Mouse (Mus musculus): Measurements from ENCODE around the gene Prss48.

- TF ChIP-seq CTCF (IDR thresholded peaks at IDR 0.05; ENCODE audit: extremely low read depth, insufficient read length, insufficient replicate concordance, low read depth, low read length) (no peak), POLR2A (IDR thresholded peaks at IDR 0.05; ENCODE audit: low read depth, low read length) (no peak)
These were observed 30.7 kb downstream of the Prss48 start for GRCm38 (mm10) chr3:85971599-85971975.

Data from small intestine, adult 2 months (tissue).